Mouse (Mus musculus): ENCODE results near the gene Gm28053. TPM values are rescaled to one million over a fixed set of nuclear protein-coding genes. Genes with fewer than 3 reads are reported as not detected.

Gm28053 gene
- polyA plus RNA-seq, 1 experiment from 2014 or later: 1.00 TPM

DNA sequence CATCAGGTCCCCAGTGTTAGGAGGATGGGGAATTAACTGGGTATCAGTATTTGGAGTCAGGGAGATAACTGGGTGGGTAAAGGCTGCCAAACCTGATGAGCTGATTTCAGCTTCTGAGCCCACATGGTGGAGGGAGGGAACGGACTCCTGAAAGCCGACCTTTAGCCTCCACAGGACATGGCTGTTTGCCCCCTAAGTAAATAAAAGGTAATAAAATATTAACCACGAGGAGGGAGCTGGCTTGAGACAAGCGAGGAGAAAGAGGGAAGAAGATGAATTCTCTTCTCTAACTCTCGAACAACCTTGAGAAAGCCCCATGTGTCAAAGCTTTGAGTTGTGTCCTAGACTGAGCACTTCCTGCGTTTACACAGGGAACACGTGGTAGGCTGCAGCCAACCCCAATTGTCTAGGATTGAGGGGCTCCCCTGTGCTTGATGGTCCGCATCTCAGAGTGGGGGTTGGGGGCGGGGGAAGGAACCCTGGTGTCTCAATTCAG, 23.4 kb downstream of the Gm28053 start:
- Histone ChIP-seq H3K27me3 (ENCODE audit: control insufficient read depth, insufficient read depth, low read length) (peaks cover 17% of the 10 kb centered on the region), H3K4me2 (ENCODE audit: low read length) (peak overlapping the region; percentile 73), H3K9ac (replicated peaks; ENCODE audit: low read length) (no peak overlapping the region), H3K27ac (replicated peaks; ENCODE audit: low read depth, low read length) (no peak overlapping the region), H3K36me3 (ENCODE audit: control insufficient read depth, insufficient read depth, low read length) (no peaks in the 10 kb centered on the region), H3K4me3 (replicated peaks; ENCODE audit: low read depth, low read length) (no peak overlapping the region), H3K4me1 (ENCODE audit: control insufficient read depth, insufficient read depth, low read length) (no peaks in the 10 kb centered on the region), H3K9me3 (ENCODE audit: control insufficient read depth, low read length) (no peaks in the 10 kb centered on the region)
- DNase-seq (no peak), ATAC-seq (ENCODE audit: low FRiP score, low TSS enrichment) (no peak)
- 42% methylated on average over 9 of the region's 9 CpGs for WGBS

DNA sequence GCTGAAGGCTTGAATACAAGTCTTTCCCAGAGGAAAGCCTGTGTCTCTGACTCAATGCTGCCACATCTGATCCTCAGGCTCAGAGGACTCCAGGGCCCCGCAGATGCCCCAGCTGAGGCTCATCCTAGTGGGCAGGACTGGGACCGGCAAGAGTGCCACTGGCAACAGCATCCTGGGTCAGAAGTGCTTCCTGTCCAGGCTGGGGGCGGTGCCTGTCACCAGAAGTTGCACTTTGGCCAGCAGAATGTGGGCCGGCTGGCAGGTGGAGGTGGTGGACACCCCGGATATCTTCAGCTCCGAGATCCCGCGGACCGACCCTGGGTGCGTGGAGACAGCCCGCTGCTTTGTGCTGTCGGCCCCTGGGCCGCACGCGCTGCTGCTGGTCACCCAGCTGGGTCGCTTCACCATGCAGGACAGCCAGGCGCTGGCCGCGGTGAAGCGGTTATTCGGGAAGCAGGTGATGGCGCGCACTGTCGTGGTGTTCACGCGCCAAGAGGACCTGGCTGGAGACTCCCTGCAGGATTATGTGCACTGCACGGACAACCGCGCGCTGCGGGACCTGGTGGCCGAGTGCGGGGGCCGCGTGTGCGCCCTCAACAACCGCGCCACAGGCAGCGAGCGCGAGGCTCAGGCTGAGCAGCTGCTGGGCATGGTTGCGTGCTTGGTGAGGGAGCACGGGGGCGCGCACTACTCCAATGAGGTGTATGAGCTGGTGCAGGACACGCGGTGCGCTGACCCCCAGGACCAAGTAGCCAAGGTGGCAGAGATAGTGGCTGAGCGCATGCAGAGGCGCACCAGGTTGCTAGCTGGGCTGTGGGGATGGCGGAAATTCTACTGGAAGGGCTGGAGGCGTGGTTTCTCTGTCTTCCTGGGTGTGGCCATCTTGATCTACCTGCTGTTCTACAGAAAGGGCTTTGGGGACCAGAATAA, 24.3 kb downstream of the Gm28053 start:
- Histone ChIP-seq H3K36me3 (ENCODE audit: control insufficient read depth, insufficient read depth, low read length) (no peaks in the 10 kb centered on the region), H3K4me3 (replicated peaks; ENCODE audit: low read depth, low read length) (peak overlapping the region; percentile 49), H3K9ac (replicated peaks; ENCODE audit: low read length) (peak overlapping the region; percentile 59), H3K27me3 (ENCODE audit: control insufficient read depth, insufficient read depth, low read length) (peaks cover 17% of the 10 kb centered on the region), H3K27ac (replicated peaks; ENCODE audit: low read depth, low read length) (0 out of 2 replicates have a peak overlapping the region, but pooled peaks have one; percentile 32), H3K9me3 (ENCODE audit: control insufficient read depth, low read length) (no peaks in the 10 kb centered on the region), H3K4me2 (ENCODE audit: low read length) (peak overlapping the region; percentile 73), H3K4me1 (ENCODE audit: control insufficient read depth, insufficient read depth, low read length) (no peaks in the 10 kb centered on the region)
- 2% methylated on average over 52 of the region's 52 CpGs for WGBS
- ATAC-seq (ENCODE audit: low FRiP score, low TSS enrichment) (peak; percentile 46; the same call in 1 of the 2 replicates), DNase-seq (peak; percentile 58)

GRCm38 (mm10) chr6:48745490-48745889, 27.1 kb downstream of the Gm28053 start:
- Histone ChIP-seq H3K27ac (replicated peaks; ENCODE audit: low read depth, low read length) (no peak overlapping the region), H3K4me1 (ENCODE audit: control insufficient read depth, insufficient read depth, low read length) (no peaks in the 10 kb centered on the region), H3K4me2 (ENCODE audit: low read length) (no peak overlapping the region), H3K9ac (replicated peaks; ENCODE audit: low read length) (no peak overlapping the region), H3K4me3 (replicated peaks; ENCODE audit: low read depth, low read length) (no peak overlapping the region), H3K36me3 (ENCODE audit: control insufficient read depth, insufficient read depth, low read length) (no peaks in the 10 kb centered on the region), H3K27me3 (ENCODE audit: control insufficient read depth, insufficient read depth, low read length) (peaks cover 17% of the 10 kb centered on the region), H3K9me3 (ENCODE audit: control insufficient read depth, low read length) (no peaks in the 10 kb centered on the region)
- no peak for DNase-seq
- ATAC-seq (ENCODE audit: low FRiP score, low TSS enrichment): no peak
- WGBS: 67% methylated on average over 2 of the region's 2 CpGs

- 49% methylated on average over 16 of the region's 16 CpGs for WGBS
- peak; percentile 69 for DNase-seq
Observed at GRCm38 (mm10) chr6:48745959-48746889, 27.8 kb downstream of the Gm28053 start, which contains the start of gene Gimap5. Gene Gimap5, plus strand, starts transcription at chr6:48746197.

GRCm38 (mm10) chr6:48747091-48747966, 28.9 kb downstream of the Gm28053 start:
- no peaks in the 10 kb centered on the region for H3K4me1 ChIP-seq (ENCODE audit: control insufficient read depth, insufficient read depth, low read length)
- H3K4me2 ChIP-seq (ENCODE audit: low read length): no peak overlapping the region
- H3K27me3 ChIP-seq (ENCODE audit: control insufficient read depth, insufficient read depth, low read length): peaks cover 11% of the 10 kb centered on the region
- no peak overlapping the region for H3K27ac ChIP-seq (replicated peaks; ENCODE audit: low read depth, low read length)
- no peak overlapping the region for H3K4me3 ChIP-seq (replicated peaks; ENCODE audit: low read depth, low read length)
- H3K36me3 ChIP-seq (ENCODE audit: control insufficient read depth, insufficient read depth, low read length): no peaks in the 10 kb centered on the region
- ATAC-seq (ENCODE audit: low FRiP score, low TSS enrichment) (no peak), DNase-seq (no peak)
- H3K9ac ChIP-seq (replicated peaks; ENCODE audit: low read length): no peak overlapping the region
- WGBS: 77% methylated on average over 7 of the region's 7 CpGs
- H3K9me3 ChIP-seq (ENCODE audit: control insufficient read depth, low read length): no peaks in the 10 kb centered on the region

More at GRCm38 (mm10) chr6:48745959-48746889, 27.8 kb downstream of the Gm28053 start, which contains the start of gene Gimap5:
- no peak within 1 kb of the TSS for H3K4me3 ChIP-seq (replicated peaks; ENCODE audit: low read depth, low read length)
- H3K36me3 ChIP-seq (ENCODE audit: control insufficient read depth, insufficient read depth, low read length): no peaks in the 10 kb centered on the region
- H3K4me2 ChIP-seq (ENCODE audit: low read length): 0 out of 2 replicates have a peak within 1 kb of the TSS, but pooled peaks have one; percentile 23
- no peak within 1 kb of the TSS for H3K9ac ChIP-seq (replicated peaks; ENCODE audit: low read length)
- no peaks in the 10 kb centered on the region for H3K9me3 ChIP-seq (ENCODE audit: control insufficient read depth, low read length)
- H3K27ac ChIP-seq (replicated peaks; ENCODE audit: low read depth, low read length): no peak within 1 kb of the TSS
- no peak for ATAC-seq (ENCODE audit: low FRiP score, low TSS enrichment)
- no peaks in the 10 kb centered on the region for H3K4me1 ChIP-seq (ENCODE audit: control insufficient read depth, insufficient read depth, low read length)
- H3K27me3 ChIP-seq (ENCODE audit: control insufficient read depth, insufficient read depth, low read length): peaks cover 17% of the 10 kb centered on the region

DNA sequence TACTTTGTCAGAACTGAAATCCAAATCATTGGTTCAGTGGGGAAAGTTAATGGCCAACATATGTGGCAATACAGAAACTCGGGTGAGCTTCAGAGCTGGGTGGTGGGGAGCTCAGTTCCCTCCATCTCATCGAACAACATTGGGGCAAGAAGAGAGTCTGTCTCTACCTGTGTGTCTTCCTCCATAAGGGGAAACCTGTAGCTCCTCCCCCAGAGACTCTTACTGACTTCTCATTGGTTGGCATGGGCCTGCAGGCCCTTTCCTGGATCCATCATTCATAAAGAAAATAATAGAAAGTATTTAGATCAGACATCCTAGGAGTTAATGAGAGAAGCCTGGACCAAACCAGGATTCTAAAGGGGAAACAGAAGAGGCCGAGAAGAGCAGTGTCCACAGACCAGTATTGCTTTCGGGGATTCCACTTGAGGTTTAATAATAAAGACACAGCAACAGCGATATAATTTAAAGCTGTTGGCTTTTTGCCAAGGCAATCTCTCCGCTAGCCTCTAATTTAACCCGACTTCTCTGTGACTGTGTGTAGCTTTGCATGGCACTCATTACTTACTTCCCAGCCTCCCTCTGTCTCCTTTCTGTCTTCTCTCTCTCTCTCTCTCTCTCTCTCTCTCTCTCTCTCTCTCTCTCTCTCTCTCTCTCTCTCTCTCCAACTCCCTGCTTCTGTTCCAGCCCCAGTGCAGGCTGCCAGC, 45.3 kb downstream of the Gm28053 start:
- no peaks in the 10 kb centered on the region for H3K4me1 ChIP-seq (ENCODE audit: control insufficient read depth, insufficient read depth, low read length)
- no peaks in the 10 kb centered on the region for H3K9me3 ChIP-seq (ENCODE audit: control insufficient read depth, low read length)
- H3K36me3 ChIP-seq (ENCODE audit: control insufficient read depth, insufficient read depth, low read length): no peaks in the 10 kb centered on the region
- H3K4me2 ChIP-seq (ENCODE audit: low read length): no peak overlapping the region
- DNase-seq: peak; percentile 36
- 74% methylated on average over 7 of the region's 7 CpGs for WGBS
- no peak for ATAC-seq (ENCODE audit: low FRiP score, low TSS enrichment)
- H3K27me3 ChIP-seq (ENCODE audit: control insufficient read depth, insufficient read depth, low read length): no peaks in the 10 kb centered on the region
- no peak overlapping the region for H3K4me3 ChIP-seq (replicated peaks; ENCODE audit: low read depth, low read length)
- H3K27ac ChIP-seq (replicated peaks; ENCODE audit: low read depth, low read length): no peak overlapping the region
- H3K9ac ChIP-seq (replicated peaks; ENCODE audit: low read length): no peak overlapping the region

GRCm38 (mm10) chr6:48764496-48764895, 46.1 kb downstream of the Gm28053 start:
- H3K9me3 ChIP-seq (ENCODE audit: control insufficient read depth, low read length): no peaks in the 10 kb centered on the region
- DNase-seq (no peak), ATAC-seq (ENCODE audit: low FRiP score, low TSS enrichment) (no peak)
- no peaks in the 10 kb centered on the region for H3K27me3 ChIP-seq (ENCODE audit: control insufficient read depth, insufficient read depth, low read length)
- no peak overlapping the region for H3K4me2 ChIP-seq (ENCODE audit: low read length)
- no peak overlapping the region for H3K4me3 ChIP-seq (replicated peaks; ENCODE audit: low read depth, low read length)
- 96% methylated on average over 10 of the region's 10 CpGs for WGBS
- no peaks in the 10 kb centered on the region for H3K36me3 ChIP-seq (ENCODE audit: control insufficient read depth, insufficient read depth, low read length)
- H3K27ac ChIP-seq (replicated peaks; ENCODE audit: low read depth, low read length): no peak overlapping the region
- H3K9ac ChIP-seq (replicated peaks; ENCODE audit: low read length): no peak overlapping the region
- H3K4me1 ChIP-seq (ENCODE audit: control insufficient read depth, insufficient read depth, low read length): no peaks in the 10 kb centered on the region

All from midbrain, embryonic 14.5 days (tissue).